Mouse (Mus musculus) retina, adult 2 months (tissue): ENCODE measurements around the gene Mpp5.
A peak's percentile ranks its signal among the peaks of the same experiment; 100 is the strongest.

Experiments used
- DNase-seq: peaks from one replicate; pipeline ENCODE4 v3.0.0-alpha.2; 2012; ENCODE audit warnings: low read depth, low spot score

The Mpp5 gene

DNA sequence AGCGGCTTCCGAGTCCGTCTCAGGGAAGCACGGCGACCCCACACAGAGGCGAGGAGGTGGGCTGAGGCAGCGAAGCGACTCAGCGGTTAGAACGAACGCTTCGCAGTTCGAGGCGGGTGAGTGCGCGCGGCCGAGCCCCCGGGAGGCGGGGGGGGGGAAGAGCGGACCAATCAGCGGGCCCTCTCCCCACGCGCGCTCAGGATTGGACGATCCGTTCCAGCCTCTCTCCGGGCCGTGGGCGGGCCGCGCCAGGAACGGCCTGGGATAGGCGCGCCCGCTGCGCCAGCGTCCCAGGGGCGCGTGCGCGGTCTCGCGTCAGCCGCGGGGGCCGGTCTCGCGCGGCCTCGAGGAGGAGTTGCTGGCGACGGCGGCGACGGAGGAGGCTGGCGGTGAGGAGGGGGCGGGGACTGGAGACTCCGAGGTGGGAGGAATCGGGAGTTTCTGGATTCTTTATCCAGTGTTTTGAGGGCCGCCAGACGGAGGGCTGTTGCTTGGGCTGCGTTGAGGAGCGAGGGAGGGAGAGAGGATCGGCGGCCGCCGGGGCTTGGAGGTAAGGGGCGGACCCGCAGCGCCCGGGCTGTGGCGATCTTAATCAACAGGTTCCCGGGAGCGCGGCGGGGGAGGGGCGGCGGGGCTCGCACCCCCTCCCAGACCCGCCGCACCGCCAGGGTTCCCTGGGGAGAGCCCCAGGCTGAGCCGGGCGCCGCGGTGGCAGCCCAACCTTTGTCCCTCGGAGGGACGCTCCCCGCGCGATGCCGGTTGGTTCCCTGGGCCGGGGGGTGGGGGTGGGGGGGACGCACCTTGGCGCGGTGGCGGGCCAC is at the start of gene Mpp5:
Gene Mpp5, plus strand, starts transcription at position 351 of the 821 bp plus-strand sequence.
- peak; percentile 89 for DNase-seq

DNA sequence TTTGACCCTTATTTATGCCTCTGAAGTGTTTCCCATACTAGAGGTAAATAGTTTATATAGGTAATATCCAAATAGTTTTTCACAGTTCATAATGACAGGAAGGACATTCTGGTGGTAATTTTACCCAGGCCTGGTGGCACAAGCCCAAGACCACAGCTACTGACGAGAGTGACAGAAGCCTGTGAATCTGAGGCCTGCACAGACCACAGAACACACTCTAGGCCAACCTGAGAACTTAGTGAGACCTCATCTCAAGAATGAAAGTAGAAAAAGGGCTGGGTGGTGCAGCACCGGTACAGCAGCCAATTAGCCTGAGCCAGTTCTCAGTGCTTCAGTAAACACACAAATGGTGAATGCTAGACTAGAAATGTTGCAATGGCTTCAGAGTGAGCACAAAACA is 30.9 kb upstream of the Mpp5 start:
- DNase-seq: no peak

DNA sequence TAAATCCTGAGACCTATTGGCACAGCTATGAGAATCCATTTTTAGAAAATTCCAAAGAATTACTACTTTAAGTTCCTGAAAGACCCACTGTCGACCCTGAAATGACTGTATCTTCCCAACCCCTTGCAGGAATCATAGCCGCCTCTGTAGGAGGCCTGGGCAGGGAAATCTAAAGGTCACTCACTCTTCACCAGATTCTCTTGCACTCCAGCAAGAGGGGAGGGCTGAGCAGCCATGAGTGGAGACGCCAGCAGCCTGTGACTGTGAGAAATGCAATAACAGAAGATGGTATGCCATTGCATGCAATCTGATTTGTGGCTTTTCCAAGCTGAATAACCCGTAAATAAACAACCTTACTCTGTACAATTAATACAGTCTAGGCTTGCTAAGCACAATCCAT is 21.0 kb upstream of the Mpp5 start:
- DNase-seq: no peak

DNA sequence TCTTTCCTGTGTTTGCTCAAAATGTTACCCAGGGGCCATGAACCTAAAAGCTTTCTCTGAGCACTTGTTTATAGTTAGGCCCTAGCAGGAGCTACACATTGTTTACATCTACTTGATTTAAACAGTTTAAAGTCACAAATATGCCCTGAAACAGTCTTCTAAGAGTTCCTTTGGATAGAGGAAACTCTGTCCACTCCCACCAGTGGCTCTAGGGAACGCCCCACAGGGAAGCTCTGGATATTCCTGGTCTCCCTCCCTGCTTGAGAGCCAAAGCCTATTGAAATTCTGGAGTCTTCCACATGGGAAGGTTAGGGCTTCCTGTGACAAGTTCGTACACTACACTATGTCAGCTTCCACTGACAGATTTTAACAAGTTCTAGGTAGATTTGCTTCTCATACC is 9.1 kb upstream of the Mpp5 start:
- no peak for DNase-seq

DNA sequence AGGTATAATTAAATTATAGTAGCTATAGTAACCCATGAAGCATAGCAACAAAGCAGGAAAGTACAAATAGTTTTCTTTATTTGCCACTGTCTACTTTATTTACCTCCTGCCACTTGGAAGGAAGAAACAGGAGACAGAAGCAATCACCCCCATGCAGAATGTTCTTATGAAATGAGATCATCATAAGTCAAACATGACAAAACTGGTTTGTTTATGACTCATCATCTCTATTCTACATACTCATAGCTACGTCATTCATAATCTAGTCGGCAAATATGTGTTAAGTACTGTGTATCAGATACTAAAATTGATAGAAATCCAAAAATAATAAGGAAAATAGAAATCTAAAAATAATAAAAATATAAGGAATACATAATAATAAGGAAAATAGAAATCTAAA is 8.4 kb upstream of the Mpp5 start:
- no peak for DNase-seq

DNA sequence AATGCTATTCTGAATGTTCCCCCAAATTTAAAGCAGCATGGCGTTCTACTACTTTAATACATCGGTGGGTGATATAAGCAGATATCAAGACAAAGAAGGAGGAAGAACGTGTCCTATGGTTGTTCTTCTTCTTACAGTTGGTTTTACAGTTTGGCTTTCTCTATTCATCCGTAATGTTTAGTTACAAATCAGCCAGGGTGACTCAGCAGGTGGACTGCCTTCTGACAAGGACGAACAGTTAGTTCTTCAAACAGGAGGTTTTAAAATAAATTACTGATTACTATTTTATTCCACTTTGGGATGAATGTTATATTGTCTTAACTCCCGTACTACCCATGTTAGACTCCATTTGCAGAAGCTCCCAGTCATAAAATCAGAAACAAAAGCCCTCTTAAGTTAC is 2.5 kb upstream of the Mpp5 start:
- no peak for DNase-seq

DNA sequence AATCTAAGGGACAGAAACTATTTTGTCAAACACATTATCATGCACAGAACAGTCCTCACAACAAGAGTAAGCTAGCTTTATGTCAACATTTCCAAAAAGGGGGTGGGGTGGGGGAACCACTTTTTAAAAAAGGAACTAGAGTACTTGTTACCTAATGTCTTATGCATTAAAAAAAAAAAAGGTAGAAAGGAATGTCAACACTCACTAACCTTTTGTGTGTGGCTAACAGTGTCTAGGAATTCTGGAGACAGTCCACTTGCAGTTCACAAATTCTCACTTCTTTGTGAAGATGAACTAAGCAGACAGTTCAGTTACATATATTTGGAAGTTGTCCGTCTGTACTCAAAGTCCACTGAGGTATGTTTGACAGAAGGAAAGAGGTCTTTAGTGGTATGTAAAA is 1.3 kb upstream of the Mpp5 start:
- no peak for DNase-seq

DNA sequence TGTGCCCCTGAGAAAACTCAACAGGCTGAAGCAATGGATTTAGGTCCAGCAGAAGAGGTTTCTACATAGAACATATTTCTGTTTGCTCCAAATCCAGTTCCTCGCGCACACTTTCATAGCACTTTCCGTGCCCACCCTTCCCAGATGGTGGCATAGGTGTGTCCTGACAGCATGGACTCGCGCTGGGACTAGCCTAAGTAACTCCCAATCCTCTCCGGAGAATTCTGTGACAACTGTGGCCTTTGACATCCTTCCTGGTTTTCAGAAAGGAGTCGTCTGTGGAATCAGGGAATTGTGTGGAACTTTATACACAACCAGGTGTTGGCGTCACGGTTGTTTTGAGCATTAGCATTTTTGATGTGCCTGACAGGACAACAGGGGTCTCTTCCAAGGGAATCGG is 594 bp upstream of the Mpp5 start:
- DNase-seq: no peak

DNA sequence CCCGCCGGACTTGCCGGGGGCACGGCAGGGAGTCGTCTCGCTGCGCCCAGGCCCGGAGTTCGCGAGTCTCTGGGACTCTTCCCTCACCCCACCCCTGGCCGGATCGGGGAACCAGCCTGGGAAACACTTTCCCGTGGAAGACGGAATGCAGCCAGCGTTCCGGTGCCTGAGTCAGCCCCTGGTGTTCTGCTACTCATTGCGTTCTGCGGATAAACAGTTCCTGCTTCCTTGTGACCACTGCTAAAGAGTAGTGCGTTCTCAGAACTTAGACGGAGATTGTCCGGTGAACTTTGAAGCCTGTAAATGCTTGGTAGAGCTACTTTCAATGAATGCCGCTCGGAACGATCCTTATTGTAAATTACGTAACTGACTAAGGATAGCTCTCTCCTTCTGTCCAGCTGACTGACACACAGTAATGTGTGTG is 683 bp downstream of the Mpp5 start:
- DNase-seq: peak; percentile 4

DNA sequence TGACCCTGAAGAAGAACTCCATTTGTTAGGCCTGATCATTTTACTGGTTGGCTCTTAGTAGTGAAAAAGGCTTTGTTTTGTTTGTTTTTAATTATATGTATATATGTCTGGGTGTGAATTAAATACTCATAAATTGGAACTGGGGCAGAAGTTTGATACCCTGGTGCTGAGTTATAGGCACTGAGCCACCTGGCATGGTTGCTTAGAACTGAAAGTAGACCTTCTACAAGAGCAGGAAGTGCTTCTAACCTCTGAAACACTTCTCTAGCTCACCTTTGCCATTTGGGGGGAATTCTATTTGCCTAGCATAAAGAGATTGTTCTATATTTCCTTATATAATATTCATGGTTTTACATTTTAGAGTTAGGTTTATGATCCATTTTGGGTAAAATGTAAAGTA is 13.3 kb downstream of the Mpp5 start:
- DNase-seq: no peak

DNA sequence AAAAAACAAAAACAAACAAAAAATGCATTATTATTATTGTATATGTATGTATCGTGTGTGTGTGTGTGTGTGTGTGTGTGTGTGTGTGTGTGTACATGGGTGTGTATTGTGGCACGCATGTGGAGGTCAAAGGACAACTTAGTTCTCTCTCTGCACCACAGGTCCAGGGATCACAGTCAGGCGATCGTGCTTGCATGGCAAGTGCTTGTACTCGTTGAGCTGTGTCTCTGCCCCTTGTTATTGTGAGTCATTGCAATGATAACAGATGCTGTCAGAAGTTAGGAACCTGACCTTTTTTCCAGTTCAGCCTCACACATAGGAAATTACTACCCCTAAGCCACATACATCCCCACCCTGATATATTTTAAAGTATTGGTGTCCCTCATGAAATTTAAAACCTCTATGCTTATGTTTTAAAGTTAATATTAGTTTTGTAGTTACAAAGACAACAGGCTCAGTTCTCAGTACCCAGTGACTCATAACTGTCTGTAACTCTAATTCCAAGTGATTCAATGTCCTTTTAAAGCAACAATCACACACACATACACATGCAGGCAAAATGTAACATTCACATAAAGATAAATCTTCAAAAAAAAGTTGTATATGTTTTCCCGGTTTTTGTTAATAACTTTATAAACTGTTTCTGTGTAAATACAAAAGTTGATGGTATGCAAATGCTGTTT is 20.5 kb downstream of the Mpp5 start:
- no peak for DNase-seq

DNA sequence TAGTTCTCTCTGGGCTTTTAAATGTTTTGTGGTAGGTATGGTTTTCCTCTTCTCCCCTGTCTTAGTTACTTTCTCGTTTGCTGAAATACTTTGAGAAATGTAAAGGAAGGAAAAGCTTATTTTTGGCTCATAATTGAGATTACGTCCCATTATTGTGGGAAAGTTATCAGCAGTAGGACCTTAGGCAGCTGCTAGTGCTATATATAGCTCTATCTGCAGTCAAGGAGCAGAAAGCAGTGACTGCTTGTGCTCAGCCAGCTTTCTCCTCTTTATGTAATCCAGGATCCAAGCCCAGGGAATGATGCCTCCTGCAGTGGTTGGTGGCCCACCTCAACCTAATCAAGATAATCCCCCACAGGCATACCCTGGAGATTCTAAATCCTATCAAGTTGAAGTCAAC is 24.5 kb downstream of the Mpp5 start:
- DNase-seq: no peak

DNA sequence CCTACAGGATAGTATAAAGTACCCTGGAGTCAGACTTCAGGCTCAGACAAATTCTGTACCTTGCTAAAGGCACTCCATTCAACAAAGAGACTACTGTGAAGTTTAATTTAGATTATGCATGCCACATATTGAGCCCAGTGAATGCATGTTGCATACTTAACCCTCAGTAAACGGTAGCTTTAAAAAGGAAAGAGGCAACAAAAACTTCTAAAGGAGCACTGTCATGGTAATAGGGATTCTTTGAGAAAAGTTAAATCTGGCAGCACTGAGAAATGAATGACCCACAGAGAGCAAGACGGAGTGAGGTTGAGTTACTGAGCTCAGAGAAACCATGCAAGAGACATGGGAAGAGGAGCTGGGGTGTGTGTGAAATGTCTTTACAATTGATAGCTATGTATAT is 29.2 kb downstream of the Mpp5 start:
- DNase-seq: no peak

DNA sequence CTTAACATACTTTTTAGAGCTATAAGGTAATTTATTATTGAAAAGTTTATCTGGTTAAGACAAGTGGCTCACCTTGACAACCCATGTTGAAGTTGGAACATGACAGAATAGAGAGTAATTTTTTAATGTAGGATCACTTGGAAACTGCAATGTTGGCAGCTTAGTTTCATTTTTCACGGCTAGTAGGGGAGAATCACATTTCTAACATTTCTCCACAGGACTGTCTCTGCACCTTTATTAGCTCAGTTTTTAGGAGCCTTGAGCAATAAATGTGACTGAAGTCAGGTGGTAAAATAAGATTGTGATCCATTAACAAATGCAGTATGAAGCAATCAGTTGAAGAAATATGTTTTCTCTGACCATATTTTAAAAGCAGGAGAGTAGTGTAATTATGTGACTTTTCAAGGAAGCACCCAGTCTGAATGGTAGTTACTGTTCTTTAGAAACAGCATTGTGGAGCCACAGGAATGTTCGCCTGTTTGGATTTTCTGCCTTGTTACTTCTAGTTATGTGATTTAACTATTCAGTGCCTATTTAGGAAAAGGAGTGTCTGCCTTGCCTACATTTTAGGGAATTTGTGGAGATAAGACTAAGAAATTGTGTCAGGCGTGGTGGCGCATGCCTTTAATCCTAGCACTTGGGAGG is 29.8 kb downstream of the Mpp5 start:
- no peak for DNase-seq

DNA sequence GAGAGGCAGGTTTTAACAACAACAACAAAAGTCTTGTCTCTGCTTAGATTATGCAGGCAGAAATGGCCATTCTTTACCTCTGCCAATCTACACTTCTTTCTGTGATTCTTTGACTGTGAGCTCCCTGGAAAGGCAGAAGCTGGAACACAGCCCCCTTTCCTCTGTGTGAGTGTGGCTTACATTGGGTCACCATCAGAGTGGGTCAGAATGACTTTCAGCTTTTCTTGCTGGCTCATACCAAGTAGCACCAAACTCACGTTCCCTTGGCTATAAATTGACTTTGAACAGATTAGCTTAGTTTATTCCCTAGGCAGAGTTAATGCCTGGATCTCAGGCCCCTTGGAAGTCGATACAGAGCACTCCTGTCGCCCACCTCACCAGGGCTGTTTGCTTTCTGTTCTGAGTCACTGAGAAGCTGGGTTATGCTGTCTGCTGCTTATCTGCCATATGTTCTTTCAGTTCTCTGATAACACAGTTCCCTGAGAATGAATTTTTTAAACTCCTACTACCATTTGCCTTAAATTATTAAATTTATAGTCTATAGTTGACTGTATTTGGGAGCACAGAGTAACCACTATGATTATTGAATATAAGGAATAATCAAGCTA is 39.7 kb downstream of the Mpp5 start:
- DNase-seq: no peak

DNA sequence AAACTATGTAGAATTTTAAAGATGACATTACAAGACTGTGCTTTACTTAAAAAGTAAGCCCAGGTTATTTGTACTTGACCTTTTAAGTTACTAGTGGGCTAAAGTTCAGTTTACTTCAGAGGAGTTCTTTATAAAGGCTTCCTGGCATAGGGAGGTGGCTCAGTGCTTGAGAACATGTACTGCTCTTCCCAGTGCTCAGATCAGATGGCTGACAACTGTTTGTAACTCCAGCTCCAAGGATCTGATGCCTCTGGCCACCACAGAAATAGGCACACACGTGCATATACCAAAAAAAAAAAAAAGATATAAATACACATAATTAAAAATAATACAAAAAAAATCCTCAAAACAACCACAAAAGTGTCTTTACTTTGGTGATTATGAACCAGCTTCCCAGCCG is 42.1 kb downstream of the Mpp5 start:
- no peak for DNase-seq

DNA sequence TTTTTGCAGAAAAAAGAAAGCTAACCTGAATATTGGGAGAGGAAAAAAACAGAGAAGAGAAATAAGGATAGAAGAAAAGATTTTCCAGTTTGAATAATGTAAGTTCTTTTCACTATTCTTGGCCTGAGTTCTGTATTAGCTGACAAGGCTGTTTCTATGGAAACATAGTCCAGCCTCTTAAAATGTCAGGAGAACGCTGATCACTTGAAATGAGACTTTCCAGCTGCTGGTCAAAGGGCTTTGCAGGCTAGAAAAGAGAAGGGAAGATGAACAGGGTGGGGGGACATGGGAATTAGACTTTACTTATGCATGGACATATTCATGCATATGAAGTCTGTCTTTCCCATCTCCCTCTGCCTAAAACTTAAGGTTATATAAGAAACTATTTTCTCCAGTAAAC is 45.5 kb downstream of the Mpp5 start:
- no peak for DNase-seq

DNA sequence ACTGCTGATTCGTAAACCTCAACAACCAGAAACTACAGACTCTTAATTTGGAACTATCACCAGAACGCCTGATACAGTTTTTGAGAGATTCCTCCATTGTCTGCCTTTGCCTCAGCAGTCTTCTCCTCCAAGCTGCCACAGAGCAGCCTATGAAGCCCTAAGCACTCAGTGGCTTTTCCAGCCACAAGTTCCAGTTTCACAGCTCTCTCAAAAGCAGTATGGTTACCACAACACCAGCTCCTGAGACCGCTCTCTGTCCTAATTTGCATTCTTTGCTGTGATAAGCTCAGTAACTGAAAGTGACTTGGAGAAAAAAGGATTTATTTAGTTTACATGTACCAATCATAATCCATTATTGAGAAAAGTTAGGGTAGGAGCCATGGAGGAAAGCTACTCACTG is 51.3 kb downstream of the Mpp5 start:
- DNase-seq: no peak

DNA sequence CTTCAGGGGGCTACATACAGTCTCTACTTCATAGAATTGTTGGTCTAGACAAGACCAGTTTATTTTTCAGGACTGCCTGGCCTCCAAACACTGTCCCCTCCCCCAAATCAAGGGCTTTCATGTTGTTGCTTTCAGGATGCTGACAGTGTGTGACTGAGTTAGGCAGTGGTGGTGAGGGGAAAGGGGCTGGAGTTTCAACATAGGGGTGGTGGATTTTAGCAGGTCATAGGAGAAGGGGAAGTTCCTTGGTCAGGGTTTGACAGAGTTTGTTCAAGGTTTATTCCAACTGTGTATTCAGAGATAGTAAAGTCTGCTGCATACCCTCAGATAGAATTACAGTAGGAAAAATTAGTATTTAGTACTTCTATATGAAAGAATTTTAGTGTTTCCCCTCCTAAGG is 53.1 kb downstream of the Mpp5 start:
- no peak for DNase-seq

DNA sequence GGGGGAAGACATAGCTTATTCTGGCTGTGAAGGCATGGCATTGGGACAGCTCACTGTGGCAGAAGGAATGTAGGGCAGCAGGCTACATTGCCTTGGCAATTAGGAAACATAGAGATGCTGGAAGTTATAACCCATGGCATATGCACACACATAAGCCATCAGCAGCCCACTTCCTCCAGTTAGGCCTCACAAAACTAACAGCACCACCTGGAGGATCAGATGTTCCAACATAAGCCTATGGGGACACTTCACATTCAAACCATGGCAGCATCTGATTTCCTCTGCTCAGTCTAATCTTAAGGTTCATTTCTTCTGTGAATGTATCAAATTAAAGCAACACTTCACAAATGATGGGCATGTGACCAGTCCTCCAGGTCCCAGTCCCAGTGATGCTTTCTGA is 65.7 kb downstream of the Mpp5 start:
- DNase-seq: no peak

DNA sequence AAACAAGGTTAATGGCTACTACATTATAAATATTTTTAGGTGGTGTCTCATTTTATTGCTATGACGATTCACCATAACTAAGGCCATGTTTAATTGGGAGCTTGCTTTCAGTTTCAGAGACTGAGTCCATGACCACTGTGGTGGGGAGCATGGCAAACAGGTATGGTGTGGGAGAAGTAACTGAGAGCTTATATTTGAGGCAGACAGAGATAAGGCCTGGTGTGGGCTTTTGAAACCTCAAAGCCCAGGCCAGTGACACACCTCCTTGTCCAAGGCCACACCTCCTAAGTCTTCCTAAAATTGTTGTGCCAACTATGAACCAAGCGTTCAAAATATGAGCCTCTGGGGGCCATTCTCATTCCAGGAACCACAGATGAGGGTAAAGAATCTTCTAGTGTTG is 85.8 kb downstream of the Mpp5 start:
- DNase-seq: no peak

DNA sequence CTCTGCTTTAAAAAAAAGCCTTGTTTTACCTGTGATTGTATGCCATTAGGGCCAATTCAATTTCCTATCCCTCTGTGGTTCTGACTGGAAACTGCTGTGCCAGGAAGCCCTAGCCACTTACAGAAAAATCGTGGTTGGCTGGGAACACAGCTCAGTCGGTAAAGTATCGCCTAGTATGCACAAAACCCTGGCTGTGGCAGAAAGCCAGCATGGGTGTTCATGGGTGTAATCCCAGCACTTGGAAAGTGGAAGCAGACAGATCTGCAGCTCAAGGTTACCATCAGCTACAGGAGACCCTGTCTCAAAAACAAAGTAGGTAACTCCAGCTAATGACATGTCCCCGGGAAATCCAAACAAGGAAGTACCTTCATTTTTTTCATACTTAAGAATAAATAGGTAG is 91.2 kb downstream of the Mpp5 start:
- no peak for DNase-seq

DNA sequence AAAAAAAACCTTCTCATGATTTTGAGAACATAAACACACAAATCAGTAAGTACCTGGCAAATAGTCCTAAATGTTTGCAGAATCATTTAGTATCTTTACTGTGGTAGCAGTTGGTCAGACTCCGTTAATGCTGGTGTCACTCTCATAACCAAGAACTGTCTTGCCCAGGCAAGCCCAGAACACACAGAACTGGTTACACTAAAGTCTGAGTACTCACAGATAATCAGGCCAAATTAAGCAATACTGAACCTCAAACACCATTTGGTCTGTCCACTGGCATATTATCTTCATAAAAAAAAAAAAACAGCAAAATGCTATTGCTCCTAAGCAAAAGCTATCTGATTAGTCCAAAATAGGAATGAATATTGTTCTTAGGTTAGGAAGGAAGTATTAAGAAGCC is 93.7 kb downstream of the Mpp5 start:
- no peak for DNase-seq
